Mouse (Mus musculus): ENCODE results near the gene Myl10. TPM values are rescaled to one million over a fixed set of nuclear protein-coding genes. Genes with fewer than 3 reads are reported as not detected.
"Not testable (repeated sequence)": the region's sequence is repeated elsewhere in the genome, so short reads cannot be mapped to it uniquely, and the experiment has no call there.

Gene Myl10
- polyA plus RNA-seq, 1 experiment from 2014 or later: not detected

DNA sequence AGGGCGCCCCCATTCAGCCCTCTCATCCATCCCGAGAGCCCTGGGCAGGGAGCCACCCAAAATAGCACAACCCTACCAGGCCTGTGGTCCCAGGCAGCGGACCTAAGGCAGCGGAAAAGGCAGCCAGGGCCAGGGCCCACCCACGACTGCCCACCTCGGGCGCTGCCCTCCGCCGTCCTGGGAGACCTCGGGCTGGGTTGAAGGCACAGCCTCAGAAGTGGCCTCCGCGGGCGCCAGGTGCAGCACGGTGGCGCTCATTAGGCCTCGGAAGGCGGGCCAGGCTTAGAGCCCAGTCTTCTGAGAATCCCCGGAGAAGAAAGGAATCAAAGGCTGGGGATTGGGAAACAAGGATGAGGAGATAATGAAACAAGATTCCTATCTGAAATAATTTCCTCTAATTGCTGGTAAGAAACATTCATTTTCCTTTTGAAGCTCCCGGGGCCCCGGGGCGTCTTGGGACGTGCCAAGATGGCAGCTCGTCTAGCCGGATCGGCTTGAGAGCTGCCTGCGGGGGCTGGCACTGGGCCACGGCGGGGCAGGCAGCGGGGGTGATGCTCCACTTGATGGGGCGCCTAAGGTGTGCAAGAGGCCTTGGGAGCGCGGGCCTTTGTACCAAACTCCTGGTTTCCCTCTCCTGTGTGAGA lies 21.4 kb downstream of the Myl10 start:
- no peaks in the 10 kb centered on the region for H3K27me3 ChIP-seq (ENCODE audit: control insufficient read depth, insufficient read depth, low read length)
- 21% methylated on average over 32 of the region's 32 CpGs for WGBS
- peak; percentile 70 for DNase-seq (ENCODE audit: low spot score)
- H3K27ac ChIP-seq (ENCODE audit: low read depth, low read length): no peak overlapping the region
- ATAC-seq (replicated peaks; ENCODE audit: low FRiP score): no peak
- H3K36me3 ChIP-seq (ENCODE audit: control insufficient read depth, insufficient read depth, low read length): no peaks in the 10 kb centered on the region
- H3K9me3 ChIP-seq (ENCODE audit: control insufficient read depth, low read length): no peaks in the 10 kb centered on the region
- H3K4me3 ChIP-seq (ENCODE audit: low read depth, low read length): no peak overlapping the region
- peak overlapping the region; percentile 16; the same call in 1 of the 2 replicates for H3K9ac ChIP-seq (ENCODE audit: low read length)
- H3K4me2 ChIP-seq (ENCODE audit: low read depth, low read length, severe bottlenecking): peak overlapping the region; percentile 26; the same call in 1 of the 2 replicates
- H3K4me1 ChIP-seq (replicated peaks; ENCODE audit: control insufficient read depth, insufficient read depth, low read length): peaks cover 2% of the 10 kb centered on the region; the same call in 1 of the 2 replicates

DNA sequence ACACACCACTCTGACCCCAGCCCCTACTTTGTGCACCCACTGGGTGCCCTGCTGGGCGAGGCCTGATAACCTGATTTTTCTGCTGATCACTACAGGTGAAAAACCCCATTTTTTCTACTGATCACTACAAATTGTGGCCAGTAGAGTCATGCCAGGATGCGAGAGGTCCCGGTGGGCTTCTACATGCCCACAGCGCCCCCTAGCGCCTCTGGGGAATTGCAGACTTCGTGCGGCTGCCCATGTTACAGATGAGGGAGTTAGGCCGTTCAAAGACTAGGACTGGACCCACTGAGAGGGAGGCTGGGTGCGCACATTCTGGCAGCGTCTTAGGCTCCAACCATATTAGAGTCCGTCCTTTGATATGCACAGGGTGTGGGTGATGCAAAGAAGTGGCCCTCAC lies 21.9 kb downstream of the Myl10 start:
- no peaks in the 10 kb centered on the region for H3K36me3 ChIP-seq (ENCODE audit: control insufficient read depth, insufficient read depth, low read length)
- ATAC-seq (replicated peaks; ENCODE audit: low FRiP score) (no peak), DNase-seq (ENCODE audit: low spot score) (peak; percentile 87)
- H3K27ac ChIP-seq (ENCODE audit: low read depth, low read length): no peak overlapping the region
- peak overlapping the region; percentile 26; the same call in 1 of the 2 replicates for H3K4me2 ChIP-seq (ENCODE audit: low read depth, low read length, severe bottlenecking)
- peaks cover 2% of the 10 kb centered on the region; the same call in 1 of the 2 replicates for H3K4me1 ChIP-seq (replicated peaks; ENCODE audit: control insufficient read depth, insufficient read depth, low read length)
- no peaks in the 10 kb centered on the region for H3K27me3 ChIP-seq (ENCODE audit: control insufficient read depth, insufficient read depth, low read length)
- no peaks in the 10 kb centered on the region for H3K9me3 ChIP-seq (ENCODE audit: control insufficient read depth, low read length)
- no peak overlapping the region for H3K4me3 ChIP-seq (ENCODE audit: low read depth, low read length)
- no peak overlapping the region for H3K9ac ChIP-seq (ENCODE audit: low read length)
- 20% methylated on average over 11 of the region's 11 CpGs for WGBS

DNA sequence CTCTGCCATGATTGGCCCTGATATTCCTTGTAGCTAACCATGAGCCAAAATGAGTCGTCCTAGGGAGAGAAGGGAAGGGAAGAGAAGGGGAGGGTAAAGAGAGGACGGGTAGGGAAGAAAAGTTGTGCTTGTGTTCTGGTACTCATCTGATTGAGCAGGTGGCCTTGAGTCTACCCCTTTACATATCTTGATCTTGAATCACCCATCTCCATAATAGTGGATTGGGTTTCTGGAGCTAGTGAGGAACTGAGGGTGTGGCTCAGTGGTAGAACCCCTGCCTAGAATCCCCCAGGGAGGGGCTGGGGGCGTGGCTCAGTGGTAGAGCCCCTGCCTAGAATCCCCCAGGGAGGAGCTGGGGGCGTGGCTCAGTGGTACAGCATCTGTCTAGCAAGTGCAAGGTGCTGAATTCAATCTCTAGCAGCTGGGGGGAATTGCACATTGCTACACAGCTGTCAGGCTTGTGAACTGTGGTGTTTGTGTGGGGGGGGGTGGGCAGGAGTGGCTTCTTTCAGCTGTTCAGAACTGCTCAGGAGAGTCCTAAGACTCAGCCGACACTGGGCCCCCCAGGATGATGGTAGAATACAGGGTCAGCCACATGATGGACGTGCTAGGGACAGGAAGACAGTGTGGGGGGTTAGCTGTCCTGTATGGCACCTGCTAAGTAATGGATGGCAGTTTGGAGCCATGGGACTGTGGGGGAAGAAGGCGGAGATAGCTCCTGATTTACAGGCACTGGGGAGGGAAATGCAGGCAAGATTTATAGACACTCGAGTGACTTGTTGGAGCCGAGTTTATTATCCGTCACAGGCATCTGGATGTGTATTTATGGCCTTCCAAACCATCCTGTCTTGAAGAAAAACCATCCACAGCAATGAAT lies 24.0 kb downstream of the Myl10 start:
- Histone ChIP-seq H3K4me1 (replicated peaks; ENCODE audit: control insufficient read depth, insufficient read depth, low read length) (peaks cover 2% of the 10 kb centered on the region; the same call in 1 of the 2 replicates), H3K27me3 (ENCODE audit: control insufficient read depth, insufficient read depth, low read length) (no peaks in the 10 kb centered on the region), H3K9me3 (ENCODE audit: control insufficient read depth, low read length) (no peaks in the 10 kb centered on the region), H3K27ac (ENCODE audit: low read depth, low read length) (no peak overlapping the region), H3K4me3 (ENCODE audit: low read depth, low read length) (no peak overlapping the region), H3K4me2 (ENCODE audit: low read depth, low read length, severe bottlenecking) (no peak overlapping the region), H3K9ac (ENCODE audit: low read length) (no peak overlapping the region), H3K36me3 (ENCODE audit: control insufficient read depth, insufficient read depth, low read length) (no peaks in the 10 kb centered on the region)
- 64% methylated on average over 10 of the region's 10 CpGs for WGBS
- DNase-seq (ENCODE audit: low spot score): no peak
- no peak for ATAC-seq (replicated peaks; ENCODE audit: low FRiP score)

GRCm38 (mm10) chr5:136717573-136717854 lies 24.6 kb downstream of the Myl10 start:
- Histone ChIP-seq H3K27me3 (ENCODE audit: control insufficient read depth, insufficient read depth, low read length) (no peaks in the 10 kb centered on the region), H3K9ac (ENCODE audit: low read length) (no peak overlapping the region), H3K4me2 (ENCODE audit: low read depth, low read length, severe bottlenecking) (no peak overlapping the region), H3K4me1 (replicated peaks; ENCODE audit: control insufficient read depth, insufficient read depth, low read length) (peaks cover 2% of the 10 kb centered on the region; the same call in 1 of the 2 replicates), H3K36me3 (ENCODE audit: control insufficient read depth, insufficient read depth, low read length) (no peaks in the 10 kb centered on the region), H3K4me3 (ENCODE audit: low read depth, low read length) (no peak overlapping the region), H3K27ac (ENCODE audit: low read depth, low read length) (no peak overlapping the region), H3K9me3 (ENCODE audit: control insufficient read depth, low read length) (no peaks in the 10 kb centered on the region)
- no peak for ATAC-seq (replicated peaks; ENCODE audit: low FRiP score)
- WGBS: 89% methylated on average over 2 of the region's 2 CpGs
- DNase-seq (ENCODE audit: low spot score): no peak

DNA sequence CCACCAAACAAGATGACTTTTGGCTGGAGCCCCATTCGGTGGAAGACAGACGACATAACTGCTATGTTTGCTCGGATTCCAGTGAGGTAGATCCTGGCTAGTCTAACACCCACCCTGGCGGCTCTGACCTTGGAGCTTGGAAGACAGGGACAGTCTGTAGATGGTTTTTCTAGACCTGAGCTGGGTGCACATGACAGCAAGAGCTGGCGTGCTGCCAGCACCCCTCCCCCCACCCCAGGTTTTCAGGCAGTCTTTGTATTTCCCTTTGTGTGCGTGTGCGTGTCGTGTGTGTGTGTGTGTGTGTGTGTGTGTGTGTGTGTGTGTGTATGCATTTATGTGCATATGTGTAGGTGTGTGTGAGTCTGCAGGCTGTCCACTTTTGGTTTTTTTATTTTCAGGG lies 25.7 kb downstream of the Myl10 start:
- Histone ChIP-seq H3K9me3 (ENCODE audit: control insufficient read depth, low read length) (no peaks in the 10 kb centered on the region), H3K4me2 (ENCODE audit: low read depth, low read length, severe bottlenecking) (no peak overlapping the region)
- no peak for DNase-seq (ENCODE audit: low spot score)

DNA sequence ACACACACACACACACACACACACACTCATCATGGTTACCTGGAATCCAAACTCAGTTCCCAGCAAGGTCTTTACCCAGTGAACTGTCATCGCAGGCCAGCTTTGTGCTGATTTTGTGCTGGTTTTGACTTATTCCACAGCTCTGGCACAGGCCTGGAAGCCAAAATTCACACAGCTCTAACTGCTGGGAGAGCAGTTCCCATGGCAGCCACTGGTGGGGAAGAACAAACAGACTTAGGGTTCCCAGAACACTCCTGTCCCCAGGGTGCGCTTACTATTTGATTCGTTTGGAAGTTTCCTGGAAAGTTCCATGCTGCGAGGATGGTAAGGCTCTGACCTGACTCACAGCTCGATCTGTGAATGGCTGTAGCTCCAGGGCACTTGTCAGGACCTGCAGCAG lies 28.6 kb downstream of the Myl10 start:
- peaks cover 2% of the 10 kb centered on the region; the same call in 1 of the 2 replicates for H3K4me1 ChIP-seq (replicated peaks; ENCODE audit: control insufficient read depth, insufficient read depth, low read length)
- no peak overlapping the region for H3K4me2 ChIP-seq (ENCODE audit: low read depth, low read length, severe bottlenecking)
- H3K27ac ChIP-seq (ENCODE audit: low read depth, low read length): no peak overlapping the region
- H3K4me3 ChIP-seq (ENCODE audit: low read depth, low read length): no peak overlapping the region
- no peaks in the 10 kb centered on the region for H3K27me3 ChIP-seq (ENCODE audit: control insufficient read depth, insufficient read depth, low read length)
- WGBS: 82% methylated on average over 5 of the region's 5 CpGs
- H3K36me3 ChIP-seq (ENCODE audit: control insufficient read depth, insufficient read depth, low read length): no peaks in the 10 kb centered on the region
- DNase-seq (ENCODE audit: low spot score) (no peak), ATAC-seq (replicated peaks; ENCODE audit: low FRiP score) (no peak)
- H3K9ac ChIP-seq (ENCODE audit: low read length): no peak overlapping the region
- H3K9me3 ChIP-seq (ENCODE audit: control insufficient read depth, low read length): no peaks in the 10 kb centered on the region

More for the DNA sequence above, 25.7 kb downstream of the Myl10 start:
- Histone ChIP-seq H3K27ac (ENCODE audit: low read depth, low read length) (no peak overlapping the region), H3K9ac (ENCODE audit: low read length) (no peak overlapping the region), H3K27me3 (ENCODE audit: control insufficient read depth, insufficient read depth, low read length) (no peaks in the 10 kb centered on the region), H3K4me3 (ENCODE audit: low read depth, low read length) (no peak overlapping the region), H3K4me1 (replicated peaks; ENCODE audit: control insufficient read depth, insufficient read depth, low read length) (peaks cover 2% of the 10 kb centered on the region; the same call in 1 of the 2 replicates), H3K36me3 (ENCODE audit: control insufficient read depth, insufficient read depth, low read length) (no peaks in the 10 kb centered on the region)
- no peak for ATAC-seq (replicated peaks; ENCODE audit: low FRiP score)
- WGBS: 79% methylated on average over 8 of the region's 8 CpGs

GRCm38 (mm10) chr5:136726271-136726670 lies 33.3 kb downstream of the Myl10 start:
- not testable (repeated sequence) for H3K4me3 ChIP-seq (ENCODE audit: low read depth, low read length); H3K9me3 ChIP-seq (ENCODE audit: control insufficient read depth, low read length); H3K27ac ChIP-seq (ENCODE audit: low read depth, low read length); H3K9ac ChIP-seq (ENCODE audit: low read length); H3K27me3 ChIP-seq (ENCODE audit: control insufficient read depth, insufficient read depth, low read length); H3K4me1 ChIP-seq (replicated peaks; ENCODE audit: control insufficient read depth, insufficient read depth, low read length); ATAC-seq (replicated peaks; ENCODE audit: low FRiP score); H3K36me3 ChIP-seq (ENCODE audit: control insufficient read depth, insufficient read depth, low read length); H3K4me2 ChIP-seq (ENCODE audit: low read depth, low read length, severe bottlenecking); DNase-seq (ENCODE audit: low spot score)
- WGBS: 91% methylated on average over 4 of the region's 5 CpGs

DNA sequence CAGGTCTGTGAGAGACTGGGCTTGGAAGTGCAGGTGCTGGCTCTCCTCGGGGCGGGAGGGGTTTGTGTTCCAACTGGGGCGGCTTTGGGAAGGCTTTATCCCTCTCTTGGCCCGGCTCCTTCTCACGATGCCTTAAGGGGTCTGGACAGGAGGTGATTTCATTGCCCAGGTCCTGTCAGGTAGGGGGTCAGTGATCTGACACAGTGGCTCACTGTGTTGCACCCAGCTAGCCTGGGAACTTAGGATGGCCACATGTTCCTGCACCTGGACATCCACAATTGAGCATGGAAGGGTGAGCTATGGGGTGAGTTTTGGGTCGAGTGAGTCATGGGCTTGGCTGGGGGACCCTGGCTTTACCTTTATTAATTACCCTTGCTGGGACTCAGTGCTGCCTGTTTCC lies 46.0 kb downstream of the Myl10 start:
- DNase-seq (ENCODE audit: low spot score): no peak
- ATAC-seq (replicated peaks; ENCODE audit: low FRiP score): no peak
- no peaks in the 10 kb centered on the region for H3K4me1 ChIP-seq (replicated peaks; ENCODE audit: control insufficient read depth, insufficient read depth, low read length)
- no peak overlapping the region for H3K4me2 ChIP-seq (ENCODE audit: low read depth, low read length, severe bottlenecking)
- 77% methylated on average over 6 of the region's 6 CpGs for WGBS
- no peak overlapping the region for H3K9ac ChIP-seq (ENCODE audit: low read length)
- no peak overlapping the region for H3K4me3 ChIP-seq (ENCODE audit: low read depth, low read length)
- H3K27me3 ChIP-seq (ENCODE audit: control insufficient read depth, insufficient read depth, low read length): no peaks in the 10 kb centered on the region
- H3K36me3 ChIP-seq (ENCODE audit: control insufficient read depth, insufficient read depth, low read length): no peaks in the 10 kb centered on the region
- no peak overlapping the region for H3K27ac ChIP-seq (ENCODE audit: low read depth, low read length)
- H3K9me3 ChIP-seq (ENCODE audit: control insufficient read depth, low read length): no peaks in the 10 kb centered on the region
